Mouse (Mus musculus) heart, embryonic 11.5 days (tissue): ENCODE measurements around the gene Ppp1r9b. TPM values are rescaled to one million over a fixed set of nuclear protein-coding genes. Genes with fewer than 3 reads are reported as not detected.

Experiments
- ATAC-seq: fragments of 200-750 bp; cut with Nextera tagmentation; replicated peaks from 2 replicates; pipeline ENCODE4 v1.8.0; 2017; ENCODE audit warnings: moderate library complexity; ENCODE audit not compliant: insufficient number of reproducible peaks, low FRiP score, low TSS enrichment
- H3K27ac ChIP-seq: fragments of 300-500 bp; sonication (generic); 2 replicates; pipeline ENCODE4 v1.5.1; 2014; ENCODE audit warnings: mild to moderate bottlenecking, low read depth, low read length
- H3K27me3 ChIP-seq: fragments of 300-500 bp; sonication (generic); 2 replicates; pipeline ENCODE4 v1.6.1; 2014; ENCODE audit warnings: mild to moderate bottlenecking, low read length, mixed read lengths; ENCODE audit not compliant: control insufficient read depth, insufficient read depth
- H3K36me3 ChIP-seq: fragments of 300-500 bp; sonication (generic); 2 replicates; pipeline ENCODE4 v1.6.1; 2014; ENCODE audit warnings: mild to moderate bottlenecking, low read length, moderate library complexity, mixed read lengths; ENCODE audit not compliant: control insufficient read depth, insufficient read depth
- H3K4me1 ChIP-seq: fragments of 300-500 bp; sonication (generic); 2 replicates; pipeline ENCODE4 v1.6.1; 2014; ENCODE audit warnings: low read length; ENCODE audit not compliant: control insufficient read depth, insufficient read depth
- H3K4me2 ChIP-seq: fragments of 300-500 bp; sonication (generic); 2 replicates; pipeline ENCODE4 v1.6.1; 2014; ENCODE audit warnings: mild to moderate bottlenecking, moderate library complexity
- H3K4me3 ChIP-seq: fragments of 300-500 bp; sonication (generic); 2 replicates; pipeline ENCODE4 v1.5.1; 2014; ENCODE audit warnings: low read depth, low read length
- H3K9ac ChIP-seq: fragments of 300-500 bp; sonication (generic); 2 replicates; pipeline ENCODE4 v1.6.1; 2014; ENCODE audit warnings: mild to moderate bottlenecking, low read depth, low read length, moderate library complexity
- H3K9me3 ChIP-seq: fragments of 300-500 bp; sonication (generic); replicated peaks from 2 replicates; pipeline ENCODE4 v1.6.1; 2016; ENCODE audit warnings: low read length; ENCODE audit not compliant: control insufficient read depth
- WGBS: fragments of 180-500 bp; shearing (Covaris S2); extraction: QIAGEN DNeasy Blood & Tissue Kit; methylation state at CpG from one replicate; pipeline ENCODE4 v1.1.7; 2014; ENCODE audit not compliant: insufficient replicate concordance; 5-methylcytosine and 5-hydroxymethylcytosine counted together
- polyA plus RNA-seq: library from polyadenylated mRNA; unstranded; fragments of >200 nt; fragmentation: Nextera tagmentation; extraction: Ambion mirVana; gene quantifications from 2 replicates; pipeline ENCODE4 v1.2.1, GENCODE M21; 2014

Gene Ppp1r9b
- polyA plus RNA-seq, 1 experiment from 2014 or later = 16.3 TPM

DNA sequence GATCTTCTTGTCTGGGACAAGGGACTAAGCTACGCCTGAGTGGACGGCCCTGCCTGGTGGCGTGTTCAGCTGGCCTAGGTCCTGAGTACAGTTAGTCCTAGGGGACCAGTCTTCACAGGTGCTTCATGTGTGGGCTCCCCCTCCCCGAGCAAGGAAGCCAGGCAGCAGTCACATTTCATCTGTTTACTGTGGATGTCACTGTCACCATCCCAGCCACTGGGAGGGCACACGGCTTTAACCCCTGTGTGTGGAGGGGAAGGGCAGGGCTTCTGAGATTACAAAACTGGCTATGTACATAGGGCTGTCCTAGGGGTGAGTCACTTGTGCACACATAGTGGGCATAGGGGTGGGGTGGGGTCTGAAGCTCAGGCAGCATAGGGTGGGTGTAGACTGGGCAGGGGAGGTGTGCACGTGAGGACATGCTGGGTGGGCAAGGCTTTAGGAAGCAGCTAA lies 35.3 kb downstream of the Ppp1r9b start:
- Histone ChIP-seq H3K27ac (no peak overlapping the region), H3K4me3 (no peak overlapping the region), H3K4me1 (no peaks in the 10 kb centered on the region), H3K9ac (no peak overlapping the region), H3K27me3 (peaks cover 7% of the 10 kb centered on the region; the same call in 1 of the 2 replicates), H3K36me3 (peaks cover 11% of the 10 kb centered on the region), H3K9me3 (no peaks in the 10 kb centered on the region), H3K4me2 (no peak overlapping the region)
- ATAC-seq = no peak
- whole genome bisulfite sequencing = 72% methylated on average over 6 of the region's 6 CpGs

- Histone ChIP-seq H3K36me3 (peaks cover 8% of the 10 kb centered on the region), H3K9me3 (no peaks in the 10 kb centered on the region), H3K4me3 (no peak overlapping the region), H3K9ac (no peak overlapping the region), H3K4me2 (no peak overlapping the region), H3K27ac (no peak overlapping the region), H3K4me1 (no peaks in the 10 kb centered on the region), H3K27me3 (peaks cover 7% of the 10 kb centered on the region; the same call in 1 of the 2 replicates)
- no peak for ATAC-seq
- 78% methylated on average over 6 of the region's 6 CpGs for WGBS
Observed at GRCm38 (mm10) chr11:95026849-95027248, 36.0 kb downstream of the Ppp1r9b start.

- H3K9ac ChIP-seq = no peak overlapping the region
- WGBS = 35% methylated on average over 13 of the region's 13 CpGs
- H3K4me3 ChIP-seq = no peak overlapping the region
- H3K9me3 ChIP-seq = no peaks in the 10 kb centered on the region
- ATAC-seq = no peak
- peaks cover 3% of the 10 kb centered on the region for H3K36me3 ChIP-seq
- H3K4me1 ChIP-seq = 0 out of 2 replicates have a peak, but pooled peaks cover 2% of the 10 kb centered on the region
- peaks cover 8% of the 10 kb centered on the region; the same call in 1 of the 2 replicates for H3K27me3 ChIP-seq
- H3K4me2 ChIP-seq = no peak overlapping the region
- H3K27ac ChIP-seq = no peak overlapping the region
Observed at GRCm38 (mm10) chr11:95027850-95028470, 37.1 kb downstream of the Ppp1r9b start.

GRCm38 (mm10) chr11:95032945-95033344 lies 42.1 kb downstream of the Ppp1r9b start:
- peaks cover 18% of the 10 kb centered on the region; the same call in 1 of the 2 replicates for H3K4me1 ChIP-seq

GRCm38 (mm10) chr11:95033617-95034016 lies 42.8 kb downstream of the Ppp1r9b start:
- Histone ChIP-seq H3K9ac (0 out of 2 replicates have a peak overlapping the region, but pooled peaks have one; percentile 22), H3K36me3 (peaks cover 4% of the 10 kb centered on the region; the same call in 1 of the 2 replicates), H3K27ac (peak overlapping the region; percentile 51; the same call in 1 of the 2 replicates), H3K4me1 (peaks cover 18% of the 10 kb centered on the region; the same call in 1 of the 2 replicates), H3K9me3 (no peaks in the 10 kb centered on the region), H3K27me3 (peaks cover 13% of the 10 kb centered on the region), H3K4me3 (no peak overlapping the region), H3K4me2 (peak overlapping the region; percentile 29)
- 24% methylated on average over 14 of the region's 14 CpGs for WGBS
- no peak for ATAC-seq

More at GRCm38 (mm10) chr11:95032945-95033344, 42.1 kb downstream of the Ppp1r9b start:
- ATAC-seq = no peak
- H3K36me3 ChIP-seq = peaks cover 4% of the 10 kb centered on the region; the same call in 1 of the 2 replicates
- peaks cover 20% of the 10 kb centered on the region for H3K27me3 ChIP-seq
- WGBS = 35% methylated on average over 6 of the region's 6 CpGs
- no peak overlapping the region for H3K9ac ChIP-seq
- peak overlapping the region; percentile 29; the same call in 1 of the 2 replicates for H3K4me2 ChIP-seq
- H3K27ac ChIP-seq = no peak overlapping the region
- H3K4me3 ChIP-seq = no peak overlapping the region
- H3K9me3 ChIP-seq = no peaks in the 10 kb centered on the region

GRCm38 (mm10) chr11:95034902-95035301 lies 44.1 kb downstream of the Ppp1r9b start:
- no peak for ATAC-seq
- H3K9ac ChIP-seq = no peak overlapping the region
- H3K27me3 ChIP-seq = peaks cover 13% of the 10 kb centered on the region
- peaks cover 4% of the 10 kb centered on the region; the same call in 1 of the 2 replicates for H3K36me3 ChIP-seq
- peaks cover 19% of the 10 kb centered on the region for H3K4me1 ChIP-seq
- 68% methylated on average over 10 of the region's 10 CpGs for WGBS
- no peaks in the 10 kb centered on the region for H3K9me3 ChIP-seq
- H3K27ac ChIP-seq = no peak overlapping the region
- no peak overlapping the region for H3K4me2 ChIP-seq
- no peak overlapping the region for H3K4me3 ChIP-seq

- H3K4me3 ChIP-seq = no peak overlapping the region
- 95% methylated on average over 5 of the region's 5 CpGs for WGBS
- no peak overlapping the region for H3K9ac ChIP-seq
- H3K4me2 ChIP-seq = no peak overlapping the region
- H3K9me3 ChIP-seq = no peaks in the 10 kb centered on the region
- peaks cover 13% of the 10 kb centered on the region for H3K27me3 ChIP-seq
- no peak overlapping the region for H3K27ac ChIP-seq
- H3K36me3 ChIP-seq = peaks cover 4% of the 10 kb centered on the region; the same call in 1 of the 2 replicates
- ATAC-seq = no peak
- H3K4me1 ChIP-seq = peaks cover 26% of the 10 kb centered on the region
Observed at GRCm38 (mm10) chr11:95036521-95036920, 45.7 kb downstream of the Ppp1r9b start.

DNA sequence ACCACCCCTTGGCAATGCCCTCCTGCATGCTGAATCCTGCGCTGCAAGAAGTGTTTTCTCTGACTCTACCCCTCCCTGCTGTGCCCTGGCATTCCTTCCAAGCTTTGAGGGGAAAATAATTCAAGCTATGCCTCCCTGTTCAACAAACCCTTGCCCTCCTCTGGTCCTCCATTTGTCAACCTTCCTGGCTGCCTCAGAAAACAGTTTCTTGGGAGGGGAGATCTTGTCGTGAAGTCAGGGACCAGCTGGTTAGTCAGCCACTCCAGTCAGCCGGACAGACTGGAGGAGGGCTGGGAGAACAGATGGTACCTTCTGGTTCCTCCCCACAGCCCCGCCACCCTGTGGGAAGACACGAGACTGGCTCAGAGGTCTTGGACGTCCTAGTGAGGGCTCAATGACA lies 46.5 kb downstream of the Ppp1r9b start:
- 55% methylated on average over 6 of the region's 6 CpGs for whole genome bisulfite sequencing
- Histone ChIP-seq H3K27ac (no peak overlapping the region), H3K9me3 (no peaks in the 10 kb centered on the region), H3K4me1 (peaks cover 26% of the 10 kb centered on the region), H3K36me3 (peaks cover 4% of the 10 kb centered on the region; the same call in 1 of the 2 replicates), H3K4me3 (no peak overlapping the region), H3K4me2 (no peak overlapping the region), H3K27me3 (peaks cover 13% of the 10 kb centered on the region), H3K9ac (no peak overlapping the region)
- no peak for ATAC-seq
